Mouse (Mus musculus) lung, adult 2 months (tissue): ENCODE measurements around the gene Smpx. TPM values are rescaled to one million over a fixed set of nuclear protein-coding genes. Genes with fewer than 3 reads are reported as not detected.

Source experiments
- DNase-seq: peaks from one replicate; pipeline ENCODE4 v3.0.0; 2022
- H3K4me1 ChIP-seq: fragments of 200-500 bp; 2 replicates; pipeline ENCODE4 v1.6.1; 2011; ENCODE audit warnings: low read length; ENCODE audit not compliant: control insufficient read depth, insufficient read depth
- H3K4me3 ChIP-seq: fragments of 200-500 bp; replicated peaks from 2 replicates; pipeline ENCODE3; 2011; ENCODE audit warnings: low read depth, mild to moderate bottlenecking, control low read depth, low read length; ENCODE audit errors: extremely low read depth
- CTCF ChIP-seq: fragments of 200-500 bp; IDR thresholded peaks from 2 replicates; pipeline ENCODE4 v1.5.1; 2011; ENCODE audit warnings: mild to moderate bottlenecking, low read length, control low read depth; ENCODE audit not compliant: insufficient read depth
- POLR2A ChIP-seq: fragments of 200-500 bp; IDR thresholded peaks from 2 replicates; pipeline ENCODE4 v1.6.1; 2011; ENCODE audit warnings: low read depth, mild to moderate bottlenecking, control low read depth, low read length, borderline replicate concordance; ENCODE audit errors: extremely low read depth
- WGBS: fragments of 180-500 bp; shearing (Covaris S2); methylation state at CpG from one replicate; pipeline ENCODE4 v1.1.7; 2018; 5-methylcytosine and 5-hydroxymethylcytosine counted together
- polyA plus RNA-seq: library from polyadenylated mRNA; depleted of rRNA; stranded (reverse); fragments of >200 nt; gene quantifications from 2 replicates; pipeline ENCODE4 v1.2.3, GENCODE M21; 2012; rRNA removed

Smpx gene
- 1.6 and 10.0 TPM in 2 replicates for polyA plus RNA-seq

GRCm38 (mm10) chrX:157698862-157699261 lies at the start of gene Smpx:
Gene Smpx (plus strand): TSS chrX:157698910.
- WGBS = 50% methylated on average over 8 of the region's 8 CpGs
- Histone ChIP-seq H3K4me1 (no peaks in the 10 kb centered on the region), H3K4me3 (no peak within 1 kb of the TSS)
- DNase-seq = no peak
- TF ChIP-seq POLR2A (no peak), CTCF (no peak)

GRCm38 (mm10) chrX:157655047-157655446 lies 43.7 kb upstream of the Smpx start:
- H3K4me3 ChIP-seq = no peak overlapping the region
- H3K4me1 ChIP-seq = no peaks in the 10 kb centered on the region
- no peak for TF ChIP-seq POLR2A
- no peak for TF ChIP-seq CTCF
- DNase-seq = no peak

DNA sequence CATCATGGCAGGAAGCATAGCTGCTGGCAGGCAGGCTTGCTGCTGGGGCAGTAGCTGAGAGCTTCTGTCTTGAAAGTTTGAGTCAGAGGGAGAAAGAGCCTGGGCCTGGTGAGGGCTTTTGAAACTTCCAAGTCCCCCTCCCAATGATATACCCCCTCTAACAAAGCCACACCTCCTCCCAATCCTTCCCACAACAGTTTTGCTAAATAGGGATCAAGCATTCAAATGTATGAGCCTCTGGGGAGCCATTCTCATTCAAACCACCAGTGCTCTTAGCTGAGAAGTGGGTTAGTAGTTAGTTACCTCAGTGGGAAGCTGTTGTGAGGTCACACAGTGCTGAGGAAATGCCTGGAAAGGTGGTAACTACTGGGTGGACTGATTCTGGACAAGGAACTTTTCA lies 41.4 kb upstream of the Smpx start:
- Histone ChIP-seq H3K4me3 (no peak overlapping the region), H3K4me1 (no peaks in the 10 kb centered on the region)
- TF ChIP-seq POLR2A (no peak), CTCF (no peak)
- no peak for DNase-seq

DNA sequence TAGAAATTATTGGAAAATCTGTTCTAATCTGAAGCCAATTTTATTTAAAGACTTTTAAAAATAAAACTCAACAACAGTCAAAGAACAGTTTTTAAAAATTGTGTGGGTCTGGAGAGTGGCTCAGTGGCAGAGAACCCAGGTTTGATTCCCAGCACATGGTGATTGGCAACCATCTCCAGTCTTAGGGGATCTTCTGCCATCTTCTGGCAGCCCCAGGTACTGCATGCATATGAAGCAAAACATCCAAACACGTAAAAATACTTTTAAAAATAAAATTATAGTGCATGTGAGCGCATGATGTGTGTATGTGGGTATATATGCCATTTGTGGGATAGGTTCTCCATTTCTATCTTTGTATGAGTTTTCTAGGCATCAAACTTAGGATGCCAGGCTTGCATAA lies 26.9 kb upstream of the Smpx start:
- no peak for DNase-seq
- TF ChIP-seq CTCF = no peak
- TF ChIP-seq POLR2A = no peak
- no peaks in the 10 kb centered on the region for H3K4me1 ChIP-seq
- 61% methylated on average over 2 of the region's 2 CpGs for whole genome bisulfite sequencing
- no peak overlapping the region for H3K4me3 ChIP-seq

DNA sequence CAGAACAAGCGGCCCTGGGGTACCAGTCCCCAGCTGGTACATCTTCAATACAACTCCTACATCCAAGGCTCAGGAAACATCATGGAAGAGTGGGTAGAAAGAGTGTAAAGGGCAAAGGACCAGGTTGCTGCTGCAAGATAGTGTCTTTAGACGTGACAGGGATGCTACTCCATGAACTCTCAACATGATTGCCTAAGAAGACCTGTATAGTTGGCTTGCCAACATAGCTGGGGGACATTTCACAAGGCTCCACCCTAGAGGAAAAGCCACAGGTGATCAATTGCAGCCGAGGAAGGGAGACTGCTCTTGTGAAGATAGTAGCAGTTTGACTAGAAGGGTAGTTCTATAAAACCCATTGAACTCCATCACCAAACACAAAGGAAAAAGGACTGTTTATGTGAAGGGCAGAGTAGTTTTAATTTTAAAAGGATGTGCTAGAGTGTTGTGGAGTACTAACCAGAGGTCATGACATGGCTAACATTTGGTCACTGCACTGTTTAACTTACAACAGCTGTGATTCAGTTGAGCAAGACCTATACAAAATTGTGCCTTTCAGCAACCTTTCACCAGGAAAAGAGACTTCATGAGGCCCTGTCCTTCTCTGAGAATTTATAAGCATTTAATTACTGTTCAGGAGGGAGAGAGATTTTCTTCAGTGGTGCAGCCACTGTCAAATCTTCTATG lies 23.9 kb upstream of the Smpx start:
- TF ChIP-seq POLR2A = no peak
- no peak for TF ChIP-seq CTCF
- no peak overlapping the region for H3K4me3 ChIP-seq
- 68% methylated on average over 3 of the region's 3 CpGs for WGBS
- no peaks in the 10 kb centered on the region for H3K4me1 ChIP-seq
- no peak for DNase-seq

DNA sequence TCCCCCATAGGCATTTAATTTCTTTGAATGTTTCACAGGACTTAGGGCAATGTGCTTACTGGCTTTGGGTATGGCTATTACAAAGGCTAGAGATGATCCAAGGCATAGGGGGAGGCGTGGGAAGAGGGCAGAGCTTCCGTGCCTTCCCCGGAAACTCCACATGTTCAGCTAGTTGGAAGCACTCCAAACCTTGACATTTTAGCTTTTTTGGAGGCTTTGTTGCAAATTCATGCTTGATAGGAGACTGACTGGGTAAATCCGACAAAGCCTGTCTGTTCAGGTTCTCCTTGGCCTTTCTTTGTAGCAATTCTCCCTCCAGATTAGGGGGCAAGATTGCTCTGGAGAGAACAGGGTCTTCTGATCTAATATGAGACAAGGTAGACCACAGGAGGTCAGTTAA lies 7.5 kb upstream of the Smpx start:
- TF ChIP-seq CTCF = no peak
- TF ChIP-seq POLR2A = no peak
- Histone ChIP-seq H3K4me3 (no peak overlapping the region), H3K4me1 (no peaks in the 10 kb centered on the region)
- DNase-seq = no peak
- WGBS = 62% methylated on average over 4 of the region's 4 CpGs

GRCm38 (mm10) chrX:157697591-157698135 lies 1.0 kb upstream of the Smpx start:
- no peak for TF ChIP-seq CTCF
- TF ChIP-seq POLR2A = no peak
- Histone ChIP-seq H3K4me3 (no peak overlapping the region), H3K4me1 (no peaks in the 10 kb centered on the region)
- 58% methylated on average over 5 of the region's 5 CpGs for WGBS
- no peak for DNase-seq

DNA sequence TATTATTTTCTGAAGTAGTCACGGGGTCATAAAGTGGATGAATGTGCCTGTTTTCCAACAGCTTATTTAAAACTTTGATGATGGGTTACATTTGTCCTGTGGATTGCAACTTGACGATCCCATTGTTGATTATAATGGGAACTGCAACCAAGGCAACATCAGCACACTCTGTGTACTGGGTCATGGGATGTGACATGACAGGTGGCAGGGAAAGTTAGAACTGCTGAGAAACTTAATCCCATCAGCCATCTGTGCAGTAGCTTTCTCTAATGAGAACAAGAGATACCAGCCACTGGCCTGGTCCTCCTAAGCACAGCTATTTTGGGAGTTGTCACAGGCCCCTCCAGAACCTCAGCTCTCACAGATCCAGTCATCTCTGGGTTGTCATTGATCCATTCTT lies 8.5 kb downstream of the Smpx start:
- 75% methylated on average over 2 of the region's 2 CpGs for WGBS
- Histone ChIP-seq H3K4me1 (no peaks in the 10 kb centered on the region), H3K4me3 (no peak overlapping the region)
- TF ChIP-seq CTCF = no peak
- TF ChIP-seq POLR2A = no peak
- DNase-seq = no peak

DNA sequence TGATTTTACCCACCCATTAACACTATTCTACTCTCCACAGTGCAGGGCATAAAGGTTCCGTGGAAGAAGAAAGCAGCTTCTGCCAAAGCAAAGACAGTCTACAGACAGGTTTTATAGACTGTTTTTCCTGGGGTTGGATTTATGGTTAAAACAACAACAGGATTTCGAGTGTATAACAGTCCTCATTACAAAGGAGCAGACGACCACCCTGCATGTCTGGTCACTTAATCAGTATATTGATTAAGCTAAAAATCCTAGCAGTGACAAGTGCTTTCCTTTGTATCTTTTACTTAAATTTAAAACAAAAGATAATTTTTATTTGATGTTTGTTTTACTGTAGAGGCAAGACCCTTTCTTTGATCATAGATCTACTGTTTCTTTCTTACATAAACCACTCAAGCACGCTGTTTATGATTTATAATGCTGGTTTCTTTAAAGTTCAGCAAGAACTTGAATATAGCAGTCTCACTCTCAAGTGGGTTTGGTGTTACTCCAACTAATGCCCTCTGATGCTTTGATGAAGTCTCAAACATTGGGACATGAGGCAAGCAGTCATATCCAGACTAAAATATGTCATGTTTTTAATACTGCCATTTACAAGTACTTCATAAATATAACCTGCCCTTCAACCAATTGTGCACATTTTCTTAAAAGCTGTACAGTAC lies 10.0 kb downstream of the Smpx start:
- 45% methylated on average over 4 of the region's 4 CpGs for WGBS
- Histone ChIP-seq H3K4me1 (no peaks in the 10 kb centered on the region), H3K4me3 (no peak overlapping the region)
- TF ChIP-seq CTCF = no peak
- DNase-seq = no peak

- H3K4me3 ChIP-seq = no peak overlapping the region
- H3K4me1 ChIP-seq = no peaks in the 10 kb centered on the region
- DNase-seq = no peak
- WGBS = 38% methylated on average over 3 of the region's 3 CpGs
- TF ChIP-seq POLR2A (no peak), CTCF (no peak)
Measured at GRCm38 (mm10) chrX:157719907-157720306, 21.2 kb downstream of the Smpx start.
